Mouse (Mus musculus): ENCODE measurements around the gene Snx30. TPM values are rescaled to one million over a fixed set of nuclear protein-coding genes. Genes with fewer than 3 reads are reported as not detected.

The Snx30 gene
- total RNA-seq, 1 experiment: 19.8 TPM

- H3K36me3 ChIP-seq (ENCODE audit: control insufficient read depth, insufficient read depth, low read length, poor library complexity, severe bottlenecking): peaks cover 8% of the 10 kb centered on the region
- no peak for DNase-seq (ENCODE audit: low read depth, low spot score)
- peak overlapping the region; percentile 85 to 95 for H3K4me3 ChIP-seq (ENCODE audit: insufficient read depth in 1 of 2, low read depth in 1 of 2, low read length in 2 of 2, poor library complexity in 1 of 2, severe bottlenecking in 1 of 2)
- H3K9ac ChIP-seq (ENCODE audit: insufficient read depth, low read depth, low read length, poor library complexity, severe bottlenecking): peak overlapping the region; percentile 93
- TF ChIP-seq HCFC1 (IDR thresholded peaks at IDR 0.05; ENCODE audit: borderline replicate concordance, insufficient read depth, low read length) (no peak), MAFK (IDR thresholded peaks at IDR 0.05; ENCODE audit: insufficient read depth, low read depth, low read length) (no peak), CHD2 (IDR thresholded peaks at IDR 0.05; ENCODE audit: low read depth, low read length) (no peak), ZNF384 (IDR thresholded peaks at IDR 0.05; ENCODE audit: low read depth, low read length) (no peak), ZC3H11A (IDR thresholded peaks at IDR 0.05; ENCODE audit: borderline replicate concordance, low read depth, low read length) (no peak)
- H3K27ac ChIP-seq (ENCODE audit: insufficient read depth, low read depth, low read length, poor library complexity, severe bottlenecking): peak overlapping the region; percentile 66
- peaks cover 8 to 9% of the 10 kb centered on the region in 2 experiments; a peak in 3 of 4 replicates for H3K4me1 ChIP-seq (ENCODE audit: control insufficient read depth in 2 of 2, insufficient read depth in 2 of 2, low read length in 2 of 2, poor library complexity in 1 of 2)
- in situ Hi-C loops (cut with MboI; ENCODE audit: low sequenced_read_pairs in 2 of 2, unreplicated experiment in 2 of 2): no loop called here
- H3K9me3 ChIP-seq (ENCODE audit: control insufficient read depth, insufficient read depth, low read depth, low read length): no peaks in the 10 kb centered on the region
Observed at GRCm38 (mm10) chr4:59782853-59783684, 22.6 kb upstream of the Snx30 start.

DNA sequence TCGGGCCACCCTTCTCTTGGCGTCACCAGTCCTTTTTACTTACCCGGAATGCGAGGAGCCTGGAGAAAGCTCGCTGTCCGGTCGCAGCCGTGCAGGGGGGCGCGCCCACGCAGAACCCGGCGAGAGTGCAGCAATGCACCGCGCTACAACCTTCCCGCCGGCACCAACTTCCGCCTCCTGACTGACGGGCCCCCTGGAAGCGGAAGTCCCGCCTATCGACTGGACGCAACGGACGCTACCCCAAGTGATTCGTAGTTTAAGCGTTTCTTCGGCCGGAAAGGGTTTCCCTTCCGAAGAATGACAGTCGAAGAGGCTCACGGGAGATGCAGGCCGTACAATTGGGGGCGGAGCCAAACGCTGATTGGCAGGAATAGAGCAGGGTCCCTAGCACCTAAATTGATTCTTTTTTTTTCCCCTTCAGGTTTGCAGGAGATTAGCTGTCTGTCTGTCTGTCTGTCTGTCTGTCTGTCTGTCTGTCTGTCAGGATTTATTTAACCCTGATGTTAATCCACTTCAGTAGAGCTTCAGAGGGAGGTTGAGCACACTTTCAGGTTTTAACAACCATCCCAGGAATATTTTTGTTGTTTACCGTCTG, 21.9 kb upstream of the Snx30 start:
- Histone ChIP-seq H3K4me1 (ENCODE audit: control insufficient read depth in 2 of 2, insufficient read depth in 2 of 2, low read length in 2 of 2, poor library complexity in 1 of 2) (peaks cover 8 to 9% of the 10 kb centered on the region in 2 experiments; a peak in 3 of 4 replicates), H3K9me3 (ENCODE audit: control insufficient read depth, insufficient read depth, low read depth, low read length) (no peaks in the 10 kb centered on the region), H3K9ac (ENCODE audit: insufficient read depth, low read depth, low read length, poor library complexity, severe bottlenecking) (peak overlapping the region; percentile 93), H3K4me3 (ENCODE audit: insufficient read depth in 1 of 2, low read depth in 1 of 2, low read length in 2 of 2, poor library complexity in 1 of 2, severe bottlenecking in 1 of 2) (peak overlapping the region; percentile 85 to 95), H3K27ac (ENCODE audit: insufficient read depth, low read depth, low read length, poor library complexity, severe bottlenecking) (peak overlapping the region; percentile 66), H3K36me3 (ENCODE audit: control insufficient read depth, insufficient read depth, low read length, poor library complexity, severe bottlenecking) (peaks cover 8% of the 10 kb centered on the region)
- peak; percentile 98 for DNase-seq (ENCODE audit: low read depth, low spot score)
- in situ Hi-C loops (cut with MboI; ENCODE audit: low sequenced_read_pairs in 2 of 2, unreplicated experiment in 2 of 2): no loop called here
- no peak for TF ChIP-seq ZC3H11A (IDR thresholded peaks at IDR 0.05; ENCODE audit: borderline replicate concordance, low read depth, low read length)
- TF ChIP-seq HCFC1 (IDR thresholded peaks at IDR 0.05; ENCODE audit: borderline replicate concordance, insufficient read depth, low read length): peak; percentile 78; the same call in 1 of the 2 replicates
- peak; percentile 50; the same call in 1 of the 2 replicates for TF ChIP-seq ZNF384 (IDR thresholded peaks at IDR 0.05; ENCODE audit: low read depth, low read length)
- TF ChIP-seq MAFK (IDR thresholded peaks at IDR 0.05; ENCODE audit: insufficient read depth, low read depth, low read length): no peak
- TF ChIP-seq CHD2 (IDR thresholded peaks at IDR 0.05; ENCODE audit: low read depth, low read length): 0 out of 2 replicates have a peak, but pooled peaks have one; percentile 26

DNA sequence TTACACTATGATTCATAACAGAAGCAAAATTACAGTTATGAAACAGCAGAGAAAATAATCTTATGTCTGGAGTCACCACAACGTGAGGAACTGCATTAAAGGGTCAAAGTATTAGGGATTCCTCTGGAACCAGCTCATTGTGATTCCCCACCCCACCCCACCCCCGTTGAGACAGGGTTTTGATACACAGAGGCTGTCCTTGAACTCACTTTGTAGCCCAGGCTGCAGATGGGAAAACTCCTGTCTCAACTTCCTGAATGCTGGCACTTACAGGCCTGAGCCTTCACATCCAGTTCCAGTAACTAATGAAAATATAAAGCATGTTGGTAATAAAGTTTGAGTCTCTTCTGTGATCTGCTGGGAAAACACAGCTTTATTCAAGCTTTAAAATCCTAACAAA, 20.2 kb upstream of the Snx30 start:
- no peak for DNase-seq (ENCODE audit: low read depth, low spot score)
- Histone ChIP-seq H3K9ac (ENCODE audit: insufficient read depth, low read depth, low read length, poor library complexity, severe bottlenecking) (no peak overlapping the region), H3K36me3 (ENCODE audit: control insufficient read depth, insufficient read depth, low read length, poor library complexity, severe bottlenecking) (peaks cover 2% of the 10 kb centered on the region; the same call in 1 of the 2 replicates), H3K9me3 (ENCODE audit: control insufficient read depth, insufficient read depth, low read depth, low read length) (no peaks in the 10 kb centered on the region), H3K4me1 (ENCODE audit: control insufficient read depth in 2 of 2, insufficient read depth in 2 of 2, low read length in 2 of 2, poor library complexity in 1 of 2) (peaks cover 2 to 5% of the 10 kb centered on the region in 2 experiments; a peak in 3 of 4 replicates), H3K4me3 (ENCODE audit: insufficient read depth in 1 of 2, low read depth in 1 of 2, low read length in 2 of 2, poor library complexity in 1 of 2, severe bottlenecking in 1 of 2) (no peak overlapping the region), H3K27ac (ENCODE audit: insufficient read depth, low read depth, low read length, poor library complexity, severe bottlenecking) (no peak overlapping the region; the same call in 1 of the 2 replicates)
- TF ChIP-seq CHD2 (IDR thresholded peaks at IDR 0.05; ENCODE audit: low read depth, low read length): no peak
- TF ChIP-seq ZNF384 (IDR thresholded peaks at IDR 0.05; ENCODE audit: low read depth, low read length): no peak
- no peak for TF ChIP-seq MAFK (IDR thresholded peaks at IDR 0.05; ENCODE audit: insufficient read depth, low read depth, low read length)
- no peak for TF ChIP-seq HCFC1 (IDR thresholded peaks at IDR 0.05; ENCODE audit: borderline replicate concordance, insufficient read depth, low read length)
- TF ChIP-seq ZC3H11A (IDR thresholded peaks at IDR 0.05; ENCODE audit: borderline replicate concordance, low read depth, low read length): no peak
- in situ Hi-C loops (cut with MboI; ENCODE audit: low sequenced_read_pairs in 2 of 2, unreplicated experiment in 2 of 2): no loop called here

GRCm38 (mm10) chr4:59786661-59787060, 19.0 kb upstream of the Snx30 start:
- Histone ChIP-seq H3K36me3 (ENCODE audit: control insufficient read depth, insufficient read depth, low read length, poor library complexity, severe bottlenecking) (peaks cover 1% of the 10 kb centered on the region; the same call in 1 of the 2 replicates), H3K4me1 (ENCODE audit: control insufficient read depth in 2 of 2, insufficient read depth in 2 of 2, low read length in 2 of 2, poor library complexity in 1 of 2) (peaks cover 2 to 5% of the 10 kb centered on the region in 2 experiments; a peak in 3 of 4 replicates), H3K27ac (ENCODE audit: insufficient read depth, low read depth, low read length, poor library complexity, severe bottlenecking) (no peak overlapping the region), H3K9ac (ENCODE audit: insufficient read depth, low read depth, low read length, poor library complexity, severe bottlenecking) (no peak overlapping the region), H3K9me3 (ENCODE audit: control insufficient read depth, insufficient read depth, low read depth, low read length) (no peaks in the 10 kb centered on the region), H3K4me3 (ENCODE audit: insufficient read depth in 1 of 2, low read depth in 1 of 2, low read length in 2 of 2, poor library complexity in 1 of 2, severe bottlenecking in 1 of 2) (no peak overlapping the region)
- DNase-seq (ENCODE audit: low read depth, low spot score): no peak
- in situ Hi-C loops (cut with MboI; ENCODE audit: low sequenced_read_pairs in 2 of 2, unreplicated experiment in 2 of 2): no loop called here
- no peak for TF ChIP-seq HCFC1 (IDR thresholded peaks at IDR 0.05; ENCODE audit: borderline replicate concordance, insufficient read depth, low read length)
- peak; percentile 70 for TF ChIP-seq ZC3H11A (IDR thresholded peaks at IDR 0.05; ENCODE audit: borderline replicate concordance, low read depth, low read length)
- no peak for TF ChIP-seq ZNF384 (IDR thresholded peaks at IDR 0.05; ENCODE audit: low read depth, low read length)
- TF ChIP-seq MAFK (IDR thresholded peaks at IDR 0.05; ENCODE audit: insufficient read depth, low read depth, low read length): no peak
- TF ChIP-seq CHD2 (IDR thresholded peaks at IDR 0.05; ENCODE audit: low read depth, low read length): no peak
